Mouse (Mus musculus) E14TG2a.4 (cell line): Measurements from ENCODE around the gene Carns1.
"Not testable (repeated sequence)": the region's sequence is repeated elsewhere in the genome, so short reads cannot be mapped to it uniquely, and the experiment has no call there.

Experiments
- CTCF ChIP-seq: conservative IDR thresholded peaks from 2 replicates; pipeline ENCODE4 v1.5.1; 2014; ENCODE audit warnings: low read length
- POU5F1 ChIP-seq: IDR thresholded peaks from 2 replicates; pipeline ENCODE4 v1.6.1; 2014; ENCODE audit warnings: low read length, borderline replicate concordance

DNA sequence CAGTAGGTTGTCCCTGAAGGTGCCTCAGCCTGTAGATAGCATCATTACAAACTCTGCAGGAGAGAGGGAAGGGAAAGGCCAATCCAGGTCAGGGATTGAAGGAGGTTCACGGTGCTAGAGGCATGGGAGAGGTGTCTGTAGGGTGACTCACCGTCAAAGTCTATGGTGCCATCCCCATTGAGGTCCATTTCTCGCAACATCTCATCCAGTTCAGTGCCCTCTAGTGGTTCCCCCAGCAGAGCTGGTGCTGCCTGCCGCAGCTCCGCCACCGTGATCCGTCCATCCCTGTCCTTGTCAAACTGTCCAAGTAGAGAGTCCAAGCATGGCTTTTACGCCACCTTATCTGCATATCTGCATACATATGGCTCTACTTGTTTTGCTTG is 39.3 kb downstream of the Carns1 start:
- TF ChIP-seq CTCF, result peak; percentile 40
- not testable (repeated sequence) for TF ChIP-seq POU5F1
